ENCODE assay signal across 1 mouse cellular context in genomic region chr11:51658705-51659104, GRCm38 (mm10).
TF ChIP-seq lines count a peak whose summit lies in the region.

No protein-coding gene starts in this region.

TF ChIP-seq in MEL, 35 proteins besides CTCF, POLR2A, EP300 and RAD21:
- TF ChIP-seq MAX (IDR thresholded peaks at IDR 0.05; ENCODE audit: low read length) (peak; percentile 43), TCF12 (IDR thresholded peaks at IDR 0.05; ENCODE audit: low read depth, low read length) (0 out of 2 replicates have a peak, but pooled peaks have one; percentile 17), USF1 (IDR thresholded peaks at IDR 0.05; ENCODE audit: low read depth, low read length) (peak; percentile 87), MEF2A (IDR thresholded peaks at IDR 0.05; ENCODE audit: extremely low read depth, insufficient replicate concordance, low read depth, low read length, poor library complexity, severe bottlenecking) (no peak), USF2 (IDR thresholded peaks at IDR 0.05; ENCODE audit: borderline replicate concordance in 1 of 2, insufficient read depth in 1 of 2, low read depth in 1 of 2, low read length in 2 of 2) (peak in 1 of 2 experiments; percentile 41; a peak in 1 of 4 replicates), ZKSCAN1 (IDR thresholded peaks at IDR 0.05; ENCODE audit: low read depth, low read length) (no peak)
TF ChIP-seq in MEL: peak in this region for 4.
